Mouse (Mus musculus): ENCODE data around the gene Six3. TPM values are rescaled to one million over a fixed set of nuclear protein-coding genes. Genes with fewer than 3 reads are reported as not detected.

Gene Six3
- total and polyA plus RNA-seq, 2 experiments: not detected

GRCm38 (mm10) chr17:85622493-85623157 is 9.2 kb downstream of the Six3 start:
- TF ChIP-seq POLR2A (IDR thresholded peaks at IDR 0.05; ENCODE audit: extremely low read depth, insufficient read depth, low read length) (no peak), CTCF (IDR thresholded peaks at IDR 0.05; ENCODE audit: low read depth, low read length) (no peak)
- Histone ChIP-seq H3K27me3 (ENCODE audit: control insufficient read depth, insufficient read depth, low read length) (peaks cover 29% of the 10 kb centered on the region), H3K9ac (ENCODE audit: low read depth, low read length) (no peak overlapping the region), H3K36me3 (ENCODE audit: control insufficient read depth, insufficient read depth, low read length) (no peaks in the 10 kb centered on the region), H3K27ac (replicated peaks; ENCODE audit: insufficient read depth, low read depth, low read length) (no peak overlapping the region), H3K4me1 (ENCODE audit: control insufficient read depth, insufficient read depth, low read length) (no peaks in the 10 kb centered on the region), H3K79me2 (ENCODE audit: control insufficient read depth, insufficient read depth, low read length) (no peaks in the 10 kb centered on the region), H3K4me3 (ENCODE audit: insufficient read depth, low read depth, low read length) (no peak overlapping the region)
- DNase-seq (ENCODE audit: extremely low read depth, low read depth, low spot score): no peak
- WGBS: 13% methylated on average over 12 of the region's 12 CpGs

- WGBS: 3% methylated on average over 51 of the region's 52 CpGs
- no peak overlapping the region for H3K27ac ChIP-seq (replicated peaks; ENCODE audit: insufficient read depth, low read depth, low read length)
- H3K9ac ChIP-seq (ENCODE audit: low read depth, low read length): no peak overlapping the region
- no peaks in the 10 kb centered on the region for H3K36me3 ChIP-seq (ENCODE audit: control insufficient read depth, insufficient read depth, low read length)
- no peak overlapping the region for H3K4me3 ChIP-seq (ENCODE audit: insufficient read depth, low read depth, low read length)
- DNase-seq (ENCODE audit: extremely low read depth, low read depth, low spot score): no peak
- H3K27me3 ChIP-seq (ENCODE audit: control insufficient read depth, insufficient read depth, low read length): peaks cover 24% of the 10 kb centered on the region
- H3K79me2 ChIP-seq (ENCODE audit: control insufficient read depth, insufficient read depth, low read length): no peaks in the 10 kb centered on the region
- TF ChIP-seq CTCF (IDR thresholded peaks at IDR 0.05; ENCODE audit: low read depth, low read length) (no peak), POLR2A (IDR thresholded peaks at IDR 0.05; ENCODE audit: extremely low read depth, insufficient read depth, low read length) (no peak)
- H3K4me1 ChIP-seq (ENCODE audit: control insufficient read depth, insufficient read depth, low read length): no peaks in the 10 kb centered on the region
Measured at GRCm38 (mm10) chr17:85623161-85624050, 10.0 kb downstream of the Six3 start.

- no peak for DNase-seq (ENCODE audit: extremely low read depth, low read depth, low spot score)
Measured at GRCm38 (mm10) chr17:85624051-85624420, 10.6 kb downstream of the Six3 start.

GRCm38 (mm10) chr17:85624981-85625940 is 11.9 kb downstream of the Six3 start:
- TF ChIP-seq CTCF (IDR thresholded peaks at IDR 0.05; ENCODE audit: low read depth, low read length): no peak
- TF ChIP-seq POLR2A (IDR thresholded peaks at IDR 0.05; ENCODE audit: extremely low read depth, insufficient read depth, low read length): no peak
- Histone ChIP-seq H3K27me3 (ENCODE audit: control insufficient read depth, insufficient read depth, low read length) (peaks cover 23% of the 10 kb centered on the region), H3K9ac (ENCODE audit: low read depth, low read length) (no peak overlapping the region), H3K4me1 (ENCODE audit: control insufficient read depth, insufficient read depth, low read length) (no peaks in the 10 kb centered on the region), H3K79me2 (ENCODE audit: control insufficient read depth, insufficient read depth, low read length) (no peaks in the 10 kb centered on the region), H3K27ac (replicated peaks; ENCODE audit: insufficient read depth, low read depth, low read length) (no peak overlapping the region), H3K36me3 (ENCODE audit: control insufficient read depth, insufficient read depth, low read length) (no peaks in the 10 kb centered on the region), H3K4me3 (ENCODE audit: insufficient read depth, low read depth, low read length) (no peak overlapping the region)
- DNase-seq (ENCODE audit: extremely low read depth, low read depth, low spot score): no peak
- WGBS: 3% methylated on average over 26 of the region's 26 CpGs

More at GRCm38 (mm10) chr17:85624051-85624420, 10.6 kb downstream of the Six3 start:
- H3K9ac ChIP-seq (ENCODE audit: low read depth, low read length): no peak overlapping the region
- TF ChIP-seq POLR2A (IDR thresholded peaks at IDR 0.05; ENCODE audit: extremely low read depth, insufficient read depth, low read length): no peak
- TF ChIP-seq CTCF (IDR thresholded peaks at IDR 0.05; ENCODE audit: low read depth, low read length): no peak
- H3K79me2 ChIP-seq (ENCODE audit: control insufficient read depth, insufficient read depth, low read length): no peaks in the 10 kb centered on the region
- H3K4me3 ChIP-seq (ENCODE audit: insufficient read depth, low read depth, low read length): no peak overlapping the region
- H3K27ac ChIP-seq (replicated peaks; ENCODE audit: insufficient read depth, low read depth, low read length): no peak overlapping the region
- no peaks in the 10 kb centered on the region for H3K4me1 ChIP-seq (ENCODE audit: control insufficient read depth, insufficient read depth, low read length)
- no peaks in the 10 kb centered on the region for H3K36me3 ChIP-seq (ENCODE audit: control insufficient read depth, insufficient read depth, low read length)
- 5% methylated on average over 13 of the region's 13 CpGs for WGBS
- peaks cover 24% of the 10 kb centered on the region for H3K27me3 ChIP-seq (ENCODE audit: control insufficient read depth, insufficient read depth, low read length)

GRCm38 (mm10) chr17:85626091-85626860 is 12.9 kb downstream of the Six3 start:
- TF ChIP-seq POLR2A (IDR thresholded peaks at IDR 0.05; ENCODE audit: extremely low read depth, insufficient read depth, low read length): no peak
- TF ChIP-seq CTCF (IDR thresholded peaks at IDR 0.05; ENCODE audit: low read depth, low read length): no peak
- Histone ChIP-seq H3K79me2 (ENCODE audit: control insufficient read depth, insufficient read depth, low read length) (no peaks in the 10 kb centered on the region), H3K27me3 (ENCODE audit: control insufficient read depth, insufficient read depth, low read length) (peaks cover 25% of the 10 kb centered on the region), H3K4me1 (ENCODE audit: control insufficient read depth, insufficient read depth, low read length) (no peaks in the 10 kb centered on the region), H3K9ac (ENCODE audit: low read depth, low read length) (no peak overlapping the region), H3K4me3 (ENCODE audit: insufficient read depth, low read depth, low read length) (no peak overlapping the region), H3K36me3 (ENCODE audit: control insufficient read depth, insufficient read depth, low read length) (no peaks in the 10 kb centered on the region), H3K27ac (replicated peaks; ENCODE audit: insufficient read depth, low read depth, low read length) (no peak overlapping the region)
- no peak for DNase-seq (ENCODE audit: extremely low read depth, low read depth, low spot score)
- WGBS: 23% methylated on average over 14 of the region's 14 CpGs

All from liver, adult 2 months (tissue).